Comparison of ENCODE assay signal across 25 mouse cellular contexts in genomic region chr1:93432087-93432486, GRCm38 (mm10). TPM values are rescaled to one million over a fixed set of nuclear protein-coding genes. Genes with fewer than 3 reads are reported as not detected.
DNase-seq lines count a peak whose midpoint lies in the region; ATAC-seq and TF ChIP-seq lines count a peak whose summit lies in the region.
"Had no signal": no experiment of that assay in that cellular context is flagged by ENCODE, and none has a peak within 500 bp of the region (broad histone marks: within the 10 kb centered on the region; RNA-seq: fewer than 3 reads in every experiment).

No protein-coding gene starts in this region.

- ATAC-seq in liver, embryonic 14.5 days (ENCODE audit: insufficient read depth) = 0 out of 2 replicates have a peak, but pooled peaks have one; percentile 33
- no peak for ATAC-seq in liver, embryonic 11.5 days (replicated peaks; ENCODE audit: low FRiP score)
- ATAC-seq in liver, embryonic 15.5 days (ENCODE audit: insufficient read depth) = peak; percentile 79
- ATAC-seq in forebrain, postnatal 0 days = no peak
- ATAC-seq: activated CD4-positive, CD25-positive, alpha-beta regulatory T cell, adult 4 months; forebrain, embryonic 14.5 days had no signal

- no peaks in the 10 kb centered on the region for H3K9me3 ChIP-seq in liver, embryonic 14.5 days (ENCODE audit: control insufficient read depth, low read length)
- H3K9me3 ChIP-seq in liver, embryonic 11.5 days (ENCODE audit: control insufficient read depth, low read length) = no peaks in the 10 kb centered on the region
- no peaks in the 10 kb centered on the region for H3K9me3 ChIP-seq in liver, embryonic 15.5 days (replicated peaks)
- no peaks in the 10 kb centered on the region for H3K9me3 ChIP-seq in forebrain, postnatal 0 days (ENCODE audit: low read length)
- H3K9me3 ChIP-seq: hindbrain, embryonic 12.5 days; hindbrain, embryonic 15.5 days had no signal

- intact Hi-C loops in gastrocnemius, adult 2 months (cut with DNase I) = no loop called here

- no peaks in the 10 kb centered on the region for H3K4me1 ChIP-seq in liver, embryonic 14.5 days (replicated peaks; ENCODE audit: control insufficient read depth in 2 of 2, insufficient read depth in 2 of 2, low read length in 1 of 2)
- no peaks in the 10 kb centered on the region for H3K4me1 ChIP-seq in liver, embryonic 11.5 days (replicated peaks; ENCODE audit: control insufficient read depth, insufficient read depth, low read length)
- 0 out of 2 replicates have a peak, but pooled peaks cover 8% of the 10 kb centered on the region for H3K4me1 ChIP-seq in liver, embryonic 15.5 days (replicated peaks)
- no peaks in the 10 kb centered on the region for H3K4me1 ChIP-seq in forebrain, postnatal 0 days (ENCODE audit: insufficient read depth)
- H3K4me1 ChIP-seq: hindbrain, embryonic 12.5 days; hindbrain, embryonic 15.5 days had no signal

- DNase-seq in gastrocnemius, adult 2 months = no peak
- DNase-seq in gastrocnemius, postnatal 10 days = no peak
- DNase-seq in liver, embryonic 14.5 days (ENCODE audit: low read depth in 3 of 3, low spot score in 3 of 3) = no peak
- DNase-seq in liver, embryonic 11.5 days (ENCODE audit: low spot score) = no peak
- no peak for DNase-seq in lung, postnatal 10 days
- DNase-seq in forebrain, postnatal 0 days = no peak
- DNase-seq: adrenal gland, postnatal 10 days; adrenal gland, postnatal 36 days; cerebellum, adult 18-20 months; cerebellum, adult 9-10 months; cerebellum, postnatal 14 days; gastrocnemius, postnatal 14 days; heart, adult 11 months had no signal

- no peak overlapping the region for H3K4me3 ChIP-seq in gastrocnemius, adult 2 months
- no peak overlapping the region for H3K4me3 ChIP-seq in liver, embryonic 14.5 days (ENCODE audit: insufficient read depth in 1 of 2, low read depth in 2 of 2, low read length in 2 of 2)
- H3K4me3 ChIP-seq in liver, embryonic 11.5 days (ENCODE audit: low read depth, low read length) = no peak overlapping the region
- H3K4me3 ChIP-seq in liver, embryonic 15.5 days (replicated peaks) = no peak overlapping the region
- no peak overlapping the region for H3K4me3 ChIP-seq in forebrain, postnatal 0 days (ENCODE audit: low read depth, low read length)
- H3K4me3 ChIP-seq: hindbrain, embryonic 12.5 days; hindbrain, embryonic 15.5 days had no signal

- H3K27ac ChIP-seq in gastrocnemius, adult 2 months = peak overlapping the region; percentile 16; the same call in 1 of the 2 replicates
- H3K27ac ChIP-seq in liver, embryonic 14.5 days = no peak overlapping the region
- H3K27ac ChIP-seq in liver, embryonic 11.5 days (ENCODE audit: low read depth, low read length) = no peak overlapping the region
- no peak overlapping the region; the same call in 1 of the 2 replicates for H3K27ac ChIP-seq in liver, embryonic 15.5 days (replicated peaks)
- no peak overlapping the region for H3K27ac ChIP-seq in forebrain, postnatal 0 days (ENCODE audit: low read depth, low read length)
- H3K27ac ChIP-seq: hindbrain, embryonic 12.5 days; hindbrain, embryonic 15.5 days had no signal

- no peaks in the 10 kb centered on the region for H3K27me3 ChIP-seq in liver, embryonic 14.5 days (ENCODE audit: control insufficient read depth, insufficient read depth, low read length)
- H3K27me3 ChIP-seq in liver, embryonic 11.5 days (replicated peaks; ENCODE audit: control insufficient read depth, insufficient read depth, low read length) = no peaks in the 10 kb centered on the region
- no peaks in the 10 kb centered on the region for H3K27me3 ChIP-seq in liver, embryonic 15.5 days
- H3K27me3 ChIP-seq in forebrain, postnatal 0 days (ENCODE audit: insufficient read depth, low read length) = no peaks in the 10 kb centered on the region
- H3K27me3 ChIP-seq: hindbrain, embryonic 12.5 days; hindbrain, embryonic 15.5 days had no signal

- no peak overlapping the region for H3K9ac ChIP-seq in liver, embryonic 14.5 days (replicated peaks)
- no peak overlapping the region for H3K9ac ChIP-seq in liver, embryonic 11.5 days (ENCODE audit: low read depth, low read length)
- no peak overlapping the region for H3K9ac ChIP-seq in liver, embryonic 15.5 days
- H3K9ac ChIP-seq in forebrain, postnatal 0 days = no peak overlapping the region
- H3K9ac ChIP-seq: hindbrain, embryonic 12.5 days; hindbrain, embryonic 15.5 days had no signal

- TF ChIP-seq EP300 in liver, embryonic 14.5 days (IDR thresholded peaks at IDR 0.05; ENCODE audit: low read depth) = no peak

- H3K4me2 ChIP-seq in liver, embryonic 14.5 days (ENCODE audit: low read depth) = no peak overlapping the region
- H3K4me2 ChIP-seq in liver, embryonic 11.5 days = no peak overlapping the region
- H3K4me2 ChIP-seq in liver, embryonic 15.5 days = no peak overlapping the region
- H3K4me2 ChIP-seq in forebrain, postnatal 0 days (ENCODE audit: low read depth) = no peak overlapping the region
- H3K4me2 ChIP-seq: heart, embryonic 11.5 days; hindbrain, embryonic 12.5 days; hindbrain, embryonic 15.5 days had no signal

- WGBS in liver, embryonic 14.5 days (ENCODE audit: insufficient replicate concordance) = 73% methylated on average over 6 of the region's 6 CpGs
- 85% methylated on average over 6 of the region's 6 CpGs for WGBS in liver, embryonic 11.5 days
- 63% methylated on average over 6 of the region's 6 CpGs for WGBS in liver, embryonic 15.5 days (ENCODE audit: insufficient replicate concordance)
- 90% methylated on average over 6 of the region's 6 CpGs for WGBS in forebrain, postnatal 0 days

- no peak for TF ChIP-seq CTCF in gastrocnemius, adult 2 months (IDR thresholded peaks at IDR 0.05)
- TF ChIP-seq CTCF in liver, embryonic 14.5 days (IDR thresholded peaks at IDR 0.05; ENCODE audit: low read depth) = no peak
- no peak for TF ChIP-seq CTCF in forebrain, postnatal 0 days (IDR thresholded peaks at IDR 0.05; ENCODE audit: low read depth)

- H3K36me3 ChIP-seq in liver, embryonic 14.5 days (replicated peaks; ENCODE audit: control insufficient read depth, insufficient read depth, low read depth) = peaks cover 55% of the 10 kb centered on the region
- H3K36me3 ChIP-seq in liver, embryonic 11.5 days (ENCODE audit: control insufficient read depth, insufficient read depth, low read length) = peaks cover 49% of the 10 kb centered on the region
- peaks cover 87% of the 10 kb centered on the region for H3K36me3 ChIP-seq in liver, embryonic 15.5 days (replicated peaks)
- peaks cover 38% of the 10 kb centered on the region for H3K36me3 ChIP-seq in forebrain, postnatal 0 days (ENCODE audit: insufficient read depth)

RNA-seq across cellular contexts. Expression of gene Hdlbp, which starts 46.5 kb away (rescaled TPM):
- 100 to 1,000 TPM; 317 to 345 TPM for total RNA-seq in gastrocnemius, adult 2 months (2021)
- total RNA-seq in gastrocnemius, postnatal 10 days (2021) = 100 to 1,000 TPM; 229 to 252 TPM
- 30.9 and 47.2 TPM in 2 replicates for polyA plus RNA-seq in liver, embryonic 14.5 days (2012; rRNA removed)
- 59.3 and 61.6 TPM in 2 replicates for polyA plus RNA-seq in liver, embryonic 14.5 days (2014; fragmentation: Nextera tagmentation; extraction: Ambion mirVana)
- 106 and 113 TPM in 2 replicates for polyA plus RNA-seq in liver, embryonic 11.5 days (2014; fragmentation: Nextera tagmentation; extraction: Ambion mirVana)
- polyA plus RNA-seq in liver, embryonic 15.5 days (2015; fragmentation: Nextera tagmentation; extraction: Ambion mirVana) = 69.2 and 73.6 TPM in 2 replicates
- 61.1 and 69.4 TPM in 2 replicates for total RNA-seq in forebrain, postnatal 0 days (2014; rRNA removed)
- polyA plus RNA-seq in forebrain, postnatal 0 days (2015; fragmentation: Nextera tagmentation; extraction: Ambion mirVana) = 55.6 and 78.3 TPM in 2 replicates

RNA-seq across cellular contexts. Expression of gene Ano7, which starts 58.4 kb away (rescaled TPM):
- not detected for total RNA-seq in gastrocnemius, adult 2 months (2021)
- total RNA-seq in gastrocnemius, postnatal 10 days (2021) = not detected
- polyA plus RNA-seq in liver, embryonic 14.5 days (2012; rRNA removed) = 0.11 and 0.13 TPM in 2 replicates
- polyA plus RNA-seq in liver, embryonic 14.5 days (2014; fragmentation: Nextera tagmentation; extraction: Ambion mirVana) = 0.14 TPM in 1 of 2 replicates, not detected in the other
- polyA plus RNA-seq in liver, embryonic 11.5 days (2014; fragmentation: Nextera tagmentation; extraction: Ambion mirVana) = 0.22 and 0.23 TPM in 2 replicates
- polyA plus RNA-seq in liver, embryonic 15.5 days (2015; fragmentation: Nextera tagmentation; extraction: Ambion mirVana) = 0.08 TPM in 1 of 2 replicates, not detected in the other
- 0.08 and 1.7 TPM in 2 replicates for total RNA-seq in forebrain, postnatal 0 days (2014; rRNA removed)
- polyA plus RNA-seq in forebrain, postnatal 0 days (2015; fragmentation: Nextera tagmentation; extraction: Ambion mirVana) = 0.26 and 0.59 TPM in 2 replicates
- total RNA-seq: adrenal gland, adult 18-20 months; adrenal gland, postnatal 10 days; adrenal gland, postnatal 36 days; gastrocnemius, postnatal 14 days; gastrocnemius, postnatal 4 days; heart, adult 8-10 months; heart, postnatal 25 days; hematopoietic stem cell, adult 5-6 weeks had no signal
- polyA plus RNA-seq: forebrain, embryonic 11.5 days; forebrain, embryonic 14.5 days had no signal

Comparison
In these comparisons a context has a peak if more than half of its experiments do, and no peak if none do; other contexts are left out.
1. ATAC-seq: peak in liver, embryonic 14.5 days (single experiment) and liver, embryonic 15.5 days (single experiment); none in liver, embryonic 11.5 days (single experiment) and forebrain, postnatal 0 days (single experiment).